Mouse (Mus musculus) thymus, postnatal 10 days (tissue): ENCODE measurements around the gene Flna.

Source experiments
- DNase-seq, 2 experiments: peaks; one replicate each; pipeline ENCODE4 v3.0.0; 2021; ENCODE audit warnings: low spot score in 2 of 2

Flna gene

DNA sequence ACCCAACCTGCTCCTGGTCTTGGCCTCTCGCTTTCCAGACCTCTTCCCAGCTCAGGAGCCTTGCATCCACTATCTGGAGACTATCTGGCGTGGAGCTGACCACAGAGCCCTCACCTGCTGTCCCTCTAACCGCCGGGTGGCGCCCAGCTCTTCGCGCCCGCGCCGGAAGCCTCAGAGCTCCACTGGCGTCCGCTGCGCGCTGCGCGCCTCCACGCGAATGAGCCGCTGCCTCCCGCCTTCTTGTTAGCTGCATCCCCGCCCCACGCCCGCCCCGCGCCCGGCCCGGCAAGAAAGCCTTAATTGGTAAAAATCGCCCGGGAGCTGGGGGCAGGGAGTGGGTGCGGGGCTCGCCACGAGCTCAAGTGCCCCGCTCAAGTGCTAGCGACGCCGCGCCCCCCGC, at the start of gene Flna:
Flna (minus strand) TSS at position 206 of the 400 bp plus-strand sequence.
- DNase-seq = peak; percentile 33 to 55

- no peak for DNase-seq
Observed at GRCm38 (mm10) chrX:74298348-74298747, 48.7 kb upstream of the Flna start.

- DNase-seq = peak; percentile 84 to 87
Observed at GRCm38 (mm10) chrX:74296538-74297448, 47.2 kb upstream of the Flna start, which contains the start of gene Atp6ap1. Gene Atp6ap1, plus strand, starts transcription at chrX:74297097.

- DNase-seq = no peak
Observed at GRCm38 (mm10) chrX:74293431-74293830, 43.8 kb upstream of the Flna start.

GRCm38 (mm10) chrX:74283092-74283437, 33.4 kb upstream of the Flna start:
- peak in 1 of 2 experiments; percentile 2 for DNase-seq

- DNase-seq = peak; percentile 79 to 82
Observed at GRCm38 (mm10) chrX:74282395-74283091, 32.9 kb upstream of the Flna start.

DNA sequence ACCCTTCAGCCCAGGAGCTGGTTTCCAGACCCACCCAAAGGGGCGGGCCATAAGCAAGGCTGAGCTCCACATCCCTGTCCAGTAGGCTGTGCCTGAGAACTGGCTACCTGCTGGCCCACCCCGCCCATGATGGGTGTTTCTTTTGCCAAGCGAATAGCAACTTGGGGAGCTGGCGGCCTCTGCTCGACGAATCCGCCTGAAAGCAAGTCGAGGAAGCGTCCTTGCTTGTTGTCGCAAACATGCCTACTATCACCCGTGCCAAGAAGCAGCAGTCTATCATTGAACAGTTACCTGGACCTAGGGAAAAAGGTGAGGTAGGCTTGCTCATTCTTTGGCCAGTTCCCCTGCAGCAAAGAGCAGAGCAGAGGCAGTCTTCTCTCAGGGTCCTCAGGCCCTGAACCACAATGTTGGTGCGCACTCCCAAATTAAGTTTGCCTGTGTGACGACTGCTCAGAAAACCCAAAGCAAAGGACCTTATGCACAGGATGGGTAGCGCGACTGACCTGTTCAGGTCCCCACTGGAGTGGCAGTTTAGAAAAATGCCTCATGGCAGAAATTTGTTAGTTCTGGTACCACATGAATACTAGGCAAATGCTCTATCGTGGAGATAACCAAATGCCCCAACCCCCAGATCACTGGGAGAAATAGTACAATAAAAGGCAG, 32.2 kb upstream of the Flna start, which contains the start of the genes Taz and Dnase1l1:
Taz (plus strand) TSS at position 181 of the 663 bp plus-strand sequence.
Dnase1l1 (minus strand) TSS at position 606 of the 663 bp plus-strand sequence.
- DNase-seq = peak; percentile 27 to 46

GRCm38 (mm10) chrX:74281041-74281731, 31.6 kb upstream of the Flna start:
- no peak for DNase-seq

DNA sequence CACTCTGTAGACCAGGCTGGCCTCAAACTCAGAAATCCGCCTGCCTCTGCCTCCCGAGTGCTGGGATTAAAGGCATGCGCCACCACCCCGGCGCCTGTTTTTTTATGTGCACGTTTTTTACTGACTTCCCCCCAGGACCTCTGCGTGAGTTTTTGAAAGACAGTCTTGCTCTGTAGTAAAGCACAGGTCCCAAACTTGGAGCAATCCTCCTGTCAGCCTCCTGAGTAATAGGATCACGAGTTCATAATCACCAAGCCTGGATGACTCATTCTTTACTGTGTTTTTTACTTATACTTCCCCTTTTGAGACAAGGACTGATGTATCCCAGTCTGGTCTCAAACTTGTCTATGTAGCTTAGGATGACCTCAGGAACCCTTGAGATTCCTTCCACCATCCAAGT, 28.3 kb upstream of the Flna start:
- DNase-seq = no peak

GRCm38 (mm10) chrX:74273422-74274322, 24.1 kb upstream of the Flna start:
- DNase-seq = no peak

DNA sequence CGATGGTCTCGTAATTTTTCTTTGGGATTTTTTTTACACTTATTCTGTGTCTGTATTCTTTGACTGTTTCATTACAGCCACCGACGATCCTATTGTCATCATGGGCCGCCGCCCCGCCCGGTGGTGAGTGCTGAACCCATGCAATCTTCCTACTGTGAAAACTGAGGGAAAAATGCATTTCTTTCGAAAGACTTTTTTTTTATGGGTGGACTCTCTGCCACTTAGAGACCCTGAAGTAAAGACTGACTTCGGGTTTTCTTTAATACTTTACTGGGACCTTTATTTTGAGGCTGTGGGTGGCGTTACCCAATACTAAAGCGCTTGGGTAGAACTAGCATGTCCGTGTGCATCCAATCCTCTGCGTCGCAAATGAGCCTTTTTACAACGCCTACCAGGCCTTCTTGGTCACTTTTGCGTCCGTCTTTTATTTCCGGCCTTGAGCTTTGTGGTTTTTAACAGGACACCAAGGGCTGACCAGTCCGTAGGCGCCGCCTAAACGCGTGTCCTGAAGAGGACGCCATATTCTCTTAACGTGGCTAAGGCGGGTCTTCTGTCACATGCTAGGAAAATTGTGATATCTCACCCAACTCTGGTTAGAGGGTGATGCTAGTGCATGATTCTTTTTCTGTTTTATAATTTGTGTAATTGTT, 21.4 kb upstream of the Flna start:
- DNase-seq = peak in 1 of 2 experiments; percentile 7

DNA sequence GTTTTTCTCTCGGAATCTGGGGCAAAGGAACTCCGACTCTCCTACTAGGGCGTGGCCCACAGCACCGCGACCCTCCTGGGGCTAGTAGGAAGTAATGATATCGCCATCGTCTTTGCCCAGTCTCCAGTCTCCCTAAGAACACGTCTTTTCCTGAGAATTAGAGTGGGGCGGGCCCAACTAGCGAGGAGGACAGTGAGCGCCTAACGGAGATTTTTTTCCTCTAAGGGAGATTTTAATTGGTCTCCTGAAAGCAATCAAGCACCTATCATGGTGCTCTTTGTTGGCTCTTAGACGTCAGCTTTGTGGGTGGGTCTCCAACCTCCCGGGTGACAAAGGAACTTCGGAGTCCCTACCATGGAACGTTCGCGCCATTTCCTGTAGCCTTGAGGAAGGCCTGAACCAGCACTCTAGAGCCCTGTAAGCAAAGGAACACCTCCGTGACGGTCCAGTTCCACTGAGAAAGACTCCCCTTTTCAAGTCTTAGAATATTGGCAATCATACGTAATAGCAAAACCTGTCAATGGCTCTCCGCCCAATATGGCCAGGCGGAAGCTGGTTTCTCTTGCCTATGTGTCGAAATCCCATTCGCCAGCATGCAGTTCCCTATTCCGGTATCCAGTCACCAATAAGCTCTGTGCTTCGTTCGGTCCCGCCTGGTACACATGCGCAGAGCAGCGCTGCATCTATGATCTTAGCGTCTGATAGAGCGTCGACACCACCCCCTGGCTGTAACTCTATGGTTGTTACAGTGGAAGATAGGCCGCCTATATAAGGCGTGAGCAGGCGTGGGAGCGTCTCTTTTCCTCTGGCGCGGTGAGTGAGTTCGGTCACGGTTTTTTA, 20.7 kb upstream of the Flna start, which contains the start of gene Rpl10:
Rpl10 (plus strand) TSS at position 751 of the 840 bp plus-strand sequence.
- peak; percentile 83 to 91 for DNase-seq

- no peak for DNase-seq
Observed at GRCm38 (mm10) chrX:74269736-74270061, 20.1 kb upstream of the Flna start.

DNA sequence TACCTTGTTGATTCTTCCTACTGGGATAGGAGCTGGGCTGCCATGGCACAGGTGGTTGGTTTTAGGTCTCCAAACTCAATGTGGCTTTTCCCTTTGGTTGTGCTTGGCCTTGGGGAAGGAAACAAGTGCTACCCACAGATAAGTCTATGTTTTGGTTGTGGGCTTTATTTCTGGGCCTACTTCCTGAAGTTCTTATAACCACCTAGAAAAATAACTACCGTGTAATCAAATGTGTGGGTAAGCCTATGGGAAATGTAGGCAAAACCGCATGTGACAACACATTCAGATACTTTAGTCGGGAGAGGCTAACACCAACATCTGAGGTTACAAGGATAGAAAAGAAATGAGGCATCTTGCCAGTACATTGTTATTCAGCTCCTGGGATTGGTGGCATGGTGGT, 8.1 kb upstream of the Flna start:
- DNase-seq = no peak

DNA sequence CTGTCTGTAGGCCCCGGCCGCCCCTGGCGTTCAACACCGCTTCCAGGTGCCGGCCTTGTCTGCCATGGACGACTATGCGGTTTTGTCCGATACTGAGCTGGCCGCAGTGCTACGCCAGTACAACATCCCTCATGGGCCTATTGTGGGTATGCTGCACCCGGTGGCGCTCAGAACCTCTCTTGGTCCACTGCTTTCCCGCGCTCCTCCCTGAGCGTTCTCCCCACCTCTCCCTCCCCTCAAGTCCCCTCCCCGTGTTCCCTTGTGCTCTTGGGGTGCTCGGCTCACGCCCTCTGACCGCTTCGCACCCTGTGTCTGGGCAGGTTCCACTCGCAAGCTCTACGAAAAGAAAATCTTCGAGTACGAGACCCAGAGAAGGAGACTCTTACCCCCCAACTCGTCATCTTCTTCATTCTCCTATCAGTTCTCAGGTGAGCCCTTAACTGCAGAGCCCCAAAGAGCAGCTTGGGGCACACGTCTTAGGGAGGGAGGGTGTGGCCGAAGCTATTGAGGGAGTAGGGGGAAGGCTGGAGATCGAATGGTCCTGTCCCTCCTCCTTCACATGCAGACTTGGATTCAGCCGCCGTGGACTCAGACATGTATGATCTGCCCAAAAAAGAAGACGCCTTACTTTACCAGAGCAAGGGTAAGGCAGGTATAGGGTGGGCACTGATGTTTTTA, 5.4 kb upstream of the Flna start:
- no peak for DNase-seq

- peak; percentile 61 to 77 for DNase-seq
Observed at GRCm38 (mm10) chrX:74254153-74254887, 4.7 kb upstream of the Flna start, which contains the start of gene Emd. Gene Emd, plus strand, starts transcription at chrX:74254687.

GRCm38 (mm10) chrX:74248651-74249050, 969 bp downstream of the Flna start:
- peak; percentile 32 to 54 for DNase-seq

DNA sequence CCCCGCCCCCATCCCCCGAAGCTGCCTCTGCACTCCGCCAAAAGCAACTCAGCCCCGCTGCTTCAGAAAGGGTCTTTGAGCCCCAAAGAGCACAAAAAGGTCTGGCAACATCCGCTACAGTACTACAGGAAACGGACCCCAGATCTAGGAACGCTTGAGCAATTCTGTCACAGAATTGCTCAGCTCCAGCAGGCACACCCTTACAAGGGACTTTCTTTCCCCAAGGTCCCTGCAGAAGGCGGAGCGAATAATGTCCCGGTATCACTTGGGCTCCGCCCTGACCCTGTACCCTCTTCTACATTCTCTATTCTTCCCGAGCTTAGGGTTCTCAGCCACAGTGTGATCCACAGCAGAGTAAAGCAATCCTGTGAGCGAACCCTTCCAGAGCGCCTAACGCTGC, 2.9 kb downstream of the Flna start:
- no peak for DNase-seq
